Mouse (Mus musculus) cerebellum, adult (tissue): ENCODE data around the gene Ebf4.

Experiments
- ATAC-seq: cut with Nextera tagmentation; 2 replicates; pipeline ENCODE4 v1.9.2; 2017; ENCODE audit warnings: mild to moderate bottlenecking, moderate library complexity, mixed read lengths; ENCODE audit not compliant: insufficient number of reproducible peaks, low FRiP score, low TSS enrichment

Gene Ebf4

GRCm38 (mm10) chr2:130294936-130295277 is at the start of gene Ebf4:
Gene Ebf4 (plus strand): TSS chr2:130295169.
- ATAC-seq = no peak

- no peak for ATAC-seq
Measured at GRCm38 (mm10) chr2:130246912-130247311, 48.1 kb upstream of the Ebf4 start.

- ATAC-seq = no peak
Measured at GRCm38 (mm10) chr2:130248226-130248625, 46.7 kb upstream of the Ebf4 start.

- no peak for ATAC-seq
Measured at GRCm38 (mm10) chr2:130256762-130257161, 38.2 kb upstream of the Ebf4 start.

- ATAC-seq = no peak
Measured at GRCm38 (mm10) chr2:130260822-130261221, 34.1 kb upstream of the Ebf4 start.

- ATAC-seq = no peak
Measured at GRCm38 (mm10) chr2:130261914-130262313, 33.1 kb upstream of the Ebf4 start.

GRCm38 (mm10) chr2:130262398-130262797 is 32.6 kb upstream of the Ebf4 start:
- no peak for ATAC-seq

- ATAC-seq = no peak
Measured at GRCm38 (mm10) chr2:130265520-130265919, 29.4 kb upstream of the Ebf4 start.

- no peak for ATAC-seq
Measured at GRCm38 (mm10) chr2:130268074-130268473, 26.9 kb upstream of the Ebf4 start.

GRCm38 (mm10) chr2:130273732-130274131 is 21.2 kb upstream of the Ebf4 start:
- ATAC-seq = peak; percentile 32; the same call in 1 of the 2 replicates

- ATAC-seq = peak; percentile 95
Measured at GRCm38 (mm10) chr2:130274149-130274861, 20.7 kb upstream of the Ebf4 start, which contains the start of gene Nop56. Gene Nop56 (plus strand): TSS chr2:130274430.

- ATAC-seq = 0 out of 2 replicates have a peak, but pooled peaks have one; percentile 3
Measured at GRCm38 (mm10) chr2:130274862-130275261, 20.1 kb upstream of the Ebf4 start.

GRCm38 (mm10) chr2:130275649-130276048 is 19.3 kb upstream of the Ebf4 start:
- ATAC-seq = no peak

GRCm38 (mm10) chr2:130279600-130280091 is 15.3 kb upstream of the Ebf4 start:
- no peak for ATAC-seq

- no peak for ATAC-seq
Measured at GRCm38 (mm10) chr2:130280224-130280623, 14.7 kb upstream of the Ebf4 start.

- no peak for ATAC-seq
Measured at GRCm38 (mm10) chr2:130280818-130281217, 14.2 kb upstream of the Ebf4 start.

- ATAC-seq = peak; percentile 89
Measured at GRCm38 (mm10) chr2:130283854-130284654, 10.9 kb upstream of the Ebf4 start, which contains the start of gene Idh3b. Gene Idh3b (minus strand): TSS chr2:130284547.

- ATAC-seq = no peak
Measured at GRCm38 (mm10) chr2:130289086-130289485, 5.9 kb upstream of the Ebf4 start.

- peak; percentile 79 for ATAC-seq
Measured at GRCm38 (mm10) chr2:130291434-130291833, 3.5 kb upstream of the Ebf4 start.

GRCm38 (mm10) chr2:130293009-130293408 is 2.0 kb upstream of the Ebf4 start:
- ATAC-seq = no peak

GRCm38 (mm10) chr2:130293486-130293885 is 1.5 kb upstream of the Ebf4 start:
- no peak for ATAC-seq
